Mouse (Mus musculus): ENCODE results near the gene Sult1b1.
A peak's percentile ranks its signal among the peaks of the same experiment; 100 is the strongest.
"Not testable (repeated sequence)": the region's sequence is repeated elsewhere in the genome, so short reads cannot be mapped to it uniquely, and the experiment has no call there.

Sult1b1 gene

GRCm38 (mm10) chr5:87538111-87538510 is at the start of gene Sult1b1:
TSS of gene Sult1b1 (minus strand) at chr5:87538195.
- no peak for DNase-seq (ENCODE audit: low read depth, low spot score)

GRCm38 (mm10) chr5:87580389-87580788 is 42.4 kb upstream of the Sult1b1 start:
- no peak for DNase-seq (ENCODE audit: low read depth, low spot score)

GRCm38 (mm10) chr5:87574174-87574573 is 36.2 kb upstream of the Sult1b1 start:
- DNase-seq (ENCODE audit: low read depth, low spot score), result no peak

DNA sequence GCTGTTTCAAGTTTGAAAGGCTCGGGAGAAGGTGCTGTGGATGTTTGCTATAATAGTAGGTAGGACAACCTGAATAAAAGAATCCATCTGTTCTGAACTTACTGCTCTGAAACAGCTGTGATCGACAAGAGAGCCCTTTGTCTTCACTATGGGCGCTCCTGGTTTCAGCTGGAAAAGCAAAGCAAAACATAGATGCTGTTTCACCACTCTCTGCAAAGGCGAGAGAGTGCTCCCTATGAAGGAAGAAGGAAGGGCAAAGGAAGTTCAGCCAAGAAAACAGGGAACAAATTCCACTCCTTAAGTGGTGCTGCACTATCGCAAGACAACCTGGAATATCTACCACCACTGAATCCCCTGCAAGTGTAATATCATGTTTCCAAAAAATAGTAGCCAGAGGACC is 35.5 kb upstream of the Sult1b1 start:
- DNase-seq (ENCODE audit: low read depth, low spot score), result no peak

DNA sequence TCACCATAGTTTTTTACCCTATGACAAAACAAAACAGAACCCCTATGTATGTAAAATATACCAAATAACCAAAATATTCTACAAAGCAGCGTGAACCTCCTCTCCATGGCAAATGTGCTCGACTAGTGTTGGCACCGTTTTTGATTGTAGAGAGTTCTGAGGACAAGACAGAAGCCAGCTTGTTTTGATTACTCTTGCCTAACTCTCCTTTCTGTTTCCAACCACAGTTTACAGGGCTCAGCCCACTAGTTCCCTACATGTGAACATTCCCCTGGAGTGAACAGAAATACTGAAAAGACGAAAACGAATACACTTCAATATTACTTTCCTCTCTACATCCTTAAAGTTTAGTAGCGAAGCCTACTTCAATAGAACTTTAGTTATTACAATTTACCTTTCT is 34.8 kb upstream of the Sult1b1 start:
- no peak for DNase-seq (ENCODE audit: low read depth, low spot score)

GRCm38 (mm10) chr5:87568845-87569244 is 30.9 kb upstream of the Sult1b1 start, which contains the start of gene Sult1d1:
TSS of gene Sult1d1 (minus strand) at chr5:87569027.
- DNase-seq (ENCODE audit: low read depth, low spot score), result no peak

DNA sequence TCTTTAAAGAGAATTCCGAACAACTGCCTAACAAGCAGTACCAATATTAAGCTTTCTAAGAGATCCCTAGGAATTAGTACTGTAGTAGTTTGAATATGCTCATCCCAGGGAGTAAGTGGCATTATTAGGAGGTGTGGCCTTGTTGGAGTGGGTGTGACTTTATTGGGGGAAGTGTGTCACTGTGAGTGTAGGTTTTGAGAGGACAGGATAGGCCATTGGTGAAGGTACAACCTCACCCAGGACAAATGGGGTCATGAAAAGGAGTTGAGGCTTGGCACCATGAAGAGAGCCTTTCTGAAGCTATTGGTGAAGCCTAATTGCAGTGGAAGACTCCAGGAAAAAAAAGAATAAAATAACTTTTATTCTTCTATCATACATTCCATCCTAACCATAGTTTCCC is 29.3 kb upstream of the Sult1b1 start:
- no peak for DNase-seq (ENCODE audit: low read depth, low spot score)

DNA sequence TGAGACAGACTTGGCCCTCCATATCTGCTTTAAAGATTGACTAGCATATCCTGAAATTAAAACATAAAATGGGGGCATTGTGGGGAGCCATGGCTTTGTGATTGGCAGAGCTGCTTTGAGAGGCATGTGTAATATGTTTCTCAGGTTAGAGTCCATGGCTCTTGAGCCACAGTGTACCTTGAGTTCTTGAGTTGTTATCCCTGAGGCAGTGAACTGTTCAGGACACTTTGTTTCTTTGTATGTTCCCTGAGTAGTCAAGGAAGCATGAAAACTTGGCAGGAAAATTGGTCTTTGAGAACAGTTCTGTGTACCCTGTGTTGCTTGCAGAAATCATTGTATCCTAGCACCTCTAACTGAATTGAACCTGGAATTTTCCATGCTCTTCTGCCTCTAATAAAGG is 25.0 kb upstream of the Sult1b1 start:
- peak; percentile 7 for DNase-seq (ENCODE audit: low read depth, low spot score)

DNA sequence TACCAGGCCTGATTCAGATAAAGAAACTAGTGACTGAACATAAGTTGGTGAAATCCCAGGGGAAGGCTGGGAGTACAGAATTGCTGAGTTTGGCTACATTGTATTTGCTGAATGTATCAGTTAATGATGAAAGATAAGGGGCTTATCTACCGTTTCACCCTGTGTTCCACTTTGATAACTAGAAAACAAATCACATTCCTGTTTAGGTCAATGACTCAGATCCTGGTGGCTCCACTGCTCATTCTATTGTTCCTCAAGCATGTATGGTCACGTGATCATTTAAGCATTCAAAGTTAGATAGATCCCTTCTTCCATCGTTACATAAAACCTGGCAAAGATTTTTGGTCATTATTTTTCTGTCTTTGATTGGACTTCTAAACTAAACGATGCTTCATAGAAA is 24.5 kb upstream of the Sult1b1 start:
- DNase-seq (ENCODE audit: low read depth, low spot score), result no peak

DNA sequence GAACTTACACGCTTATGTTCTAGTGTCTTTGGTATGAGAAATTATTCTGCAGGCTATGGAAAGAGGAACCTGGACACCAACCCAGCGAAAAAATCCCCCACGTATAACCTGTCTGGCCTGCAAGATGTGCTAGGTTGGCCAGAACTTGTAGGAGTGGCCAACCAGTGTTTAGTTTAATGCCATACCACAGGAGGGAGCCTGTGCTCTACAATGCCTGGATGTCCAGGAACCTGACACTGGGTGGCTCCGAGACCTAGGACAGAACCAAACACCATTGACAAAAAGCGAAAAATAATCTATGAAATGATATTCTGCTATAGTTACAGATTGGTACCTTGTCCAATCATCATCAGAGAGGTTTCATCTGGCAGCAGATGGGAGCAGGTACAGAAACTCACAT is 22.1 kb upstream of the Sult1b1 start:
- no peak for DNase-seq (ENCODE audit: low read depth, low spot score)

GRCm38 (mm10) chr5:87550935-87551334 is 12.9 kb upstream of the Sult1b1 start:
- no peak for DNase-seq (ENCODE audit: low read depth, low spot score)

DNA sequence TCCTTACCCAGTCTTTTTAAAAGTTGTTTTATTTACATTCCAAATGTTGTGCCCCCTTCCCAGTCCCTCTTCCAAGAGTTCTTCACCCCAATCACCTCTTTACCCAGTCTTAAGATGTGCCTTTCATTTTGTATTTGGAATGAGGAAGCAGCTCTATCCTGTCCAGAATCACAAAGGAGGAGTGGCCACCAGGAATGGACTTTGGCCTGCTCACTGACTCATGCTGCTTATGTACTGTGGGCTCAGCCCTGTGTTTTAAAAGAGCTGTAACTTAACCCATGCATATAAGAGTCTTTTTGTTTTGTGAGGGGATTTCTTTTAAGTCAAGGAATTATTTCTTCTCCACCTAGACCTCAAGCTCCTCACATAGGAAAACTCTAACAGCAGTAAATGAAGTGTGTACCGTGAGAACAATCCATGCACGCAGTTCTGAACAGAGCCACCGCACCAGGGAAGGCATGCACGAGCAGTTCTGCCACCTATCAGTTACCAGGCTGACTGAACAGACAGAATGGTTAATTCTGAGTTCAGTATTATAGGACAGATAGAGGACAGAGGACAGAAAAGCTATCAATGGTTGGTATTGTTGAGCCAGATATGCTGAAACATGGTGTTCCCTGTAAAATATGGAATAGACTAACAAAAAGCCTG is 1.9 kb downstream of the Sult1b1 start:
- no peak for DNase-seq (ENCODE audit: low read depth, low spot score)

- DNase-seq (ENCODE audit: low read depth, low spot score), result no peak
Observed at GRCm38 (mm10) chr5:87532288-87532687, 5.7 kb downstream of the Sult1b1 start.

- not testable (repeated sequence) for DNase-seq (ENCODE audit: low read depth, low spot score)
Observed at GRCm38 (mm10) chr5:87523561-87523960, 14.4 kb downstream of the Sult1b1 start.

GRCm38 (mm10) chr5:87505776-87506458 is 32.1 kb downstream of the Sult1b1 start:
- peak; percentile 19 for DNase-seq (ENCODE audit: low read depth, low spot score)

DNA sequence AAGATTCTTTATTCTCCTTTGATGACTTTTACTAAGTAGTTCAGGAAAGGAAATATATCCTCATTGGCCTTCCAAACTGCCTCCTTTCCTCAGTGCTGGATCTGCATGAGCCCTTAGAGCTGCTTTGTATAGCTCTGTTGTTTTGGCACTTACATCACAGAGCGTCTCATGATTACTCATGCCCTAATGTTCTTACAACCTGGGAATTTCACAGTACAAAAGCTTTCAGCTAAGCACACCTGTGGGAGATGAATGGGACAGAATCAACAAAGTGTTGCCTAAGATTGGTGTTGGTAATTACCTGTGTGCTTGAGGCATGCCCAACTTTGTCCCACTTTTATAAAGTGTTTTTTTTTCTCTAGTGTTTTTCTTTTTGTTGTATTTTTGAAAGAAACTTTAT is 35.3 kb downstream of the Sult1b1 start:
- DNase-seq (ENCODE audit: low read depth, low spot score), result peak; percentile 1

GRCm38 (mm10) chr5:87499341-87499740 is 38.7 kb downstream of the Sult1b1 start:
- DNase-seq (ENCODE audit: low read depth, low spot score), result no peak

- peak; percentile 1 for DNase-seq (ENCODE audit: low read depth, low spot score)
Observed at GRCm38 (mm10) chr5:87498936-87499335, 39.1 kb downstream of the Sult1b1 start.

DNA sequence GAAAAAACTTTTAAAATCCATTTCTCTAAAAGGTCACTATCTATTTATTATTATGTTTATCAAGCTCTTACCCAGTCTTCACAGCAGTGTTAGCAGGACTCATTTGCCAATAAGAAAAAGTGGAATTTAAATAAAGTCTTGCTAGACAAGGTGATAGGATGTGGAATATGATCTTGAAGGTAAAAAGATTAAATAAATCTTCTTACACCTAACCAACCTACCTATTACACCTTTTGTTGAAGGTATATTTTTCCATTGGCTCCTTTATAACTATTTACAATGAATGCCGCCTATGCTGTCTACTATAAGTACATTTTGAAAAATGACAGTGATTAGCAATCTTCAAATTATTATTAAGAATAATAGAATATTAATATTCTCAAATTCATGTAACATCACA is 47.2 kb downstream of the Sult1b1 start, which contains the start of gene Ugt2a1:
Gene Ugt2a1 (minus strand): TSS at position 101 of the 400 bp plus-strand sequence.
- no peak for DNase-seq (ENCODE audit: low read depth, low spot score)

DNA sequence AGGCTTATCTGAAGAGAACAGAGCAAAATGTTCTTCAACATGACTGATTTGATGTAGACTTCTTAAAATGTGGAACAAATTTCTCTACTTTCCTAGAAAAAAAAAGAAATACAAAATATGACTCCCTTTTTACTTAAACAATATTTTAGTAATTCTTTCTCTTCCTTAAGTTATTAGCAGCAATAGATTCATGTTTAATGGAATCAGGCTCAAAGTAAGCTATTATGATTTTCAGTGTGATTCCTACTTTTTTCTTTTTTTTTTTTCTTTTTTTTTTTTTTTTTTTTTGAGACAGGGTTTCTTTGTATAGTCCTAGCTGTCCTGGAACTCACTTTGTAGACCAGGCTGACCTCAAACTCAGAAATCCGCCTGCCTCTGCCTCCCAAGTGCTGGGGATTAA is 51.3 kb downstream of the Sult1b1 start, which contains the start of gene Gm43638:
Gene Gm43638 (minus strand): TSS at position 101 of the 400 bp plus-strand sequence.
- DNase-seq (ENCODE audit: low read depth, low spot score), result not testable (repeated sequence)

GRCm38 (mm10) chr5:87482160-87482559 is 55.8 kb downstream of the Sult1b1 start, which contains the start of gene Ugt2a2:
TSS of gene Ugt2a2 (minus strand) at chr5:87482260.
- DNase-seq (ENCODE audit: low read depth, low spot score), result no peak
